Mouse (Mus musculus) A20 (cell line): ENCODE data around the gene Ube2s.
"Not testable (repeated sequence)": the region's sequence is repeated elsewhere in the genome, so short reads cannot be mapped to it uniquely, and the experiment has no call there.

Source experiments
- DNase-seq: peaks from one replicate; pipeline ENCODE4 v3.0.0-alpha.2; 2011; ENCODE audit warnings: low read depth, low spot score

Ube2s gene

GRCm38 (mm10) chr7:4821690-4822089 is 9.3 kb upstream of the Ube2s start:
- no peak for DNase-seq

GRCm38 (mm10) chr7:4820925-4821324 is 8.5 kb upstream of the Ube2s start:
- DNase-seq: not testable (repeated sequence)

GRCm38 (mm10) chr7:4816559-4816958 is 4.2 kb upstream of the Ube2s start:
- no peak for DNase-seq

GRCm38 (mm10) chr7:4813105-4813791 is 858 bp upstream of the Ube2s start:
- peak; percentile 64 for DNase-seq

GRCm38 (mm10) chr7:4811842-4812302 is 518 bp downstream of the Ube2s start:
- no peak for DNase-seq

- DNase-seq: not testable (repeated sequence)
Observed at GRCm38 (mm10) chr7:4811131-4811530, 1.3 kb downstream of the Ube2s start.

- DNase-seq: peak; percentile 66
Observed at GRCm38 (mm10) chr7:4806716-4807115, 5.7 kb downstream of the Ube2s start.

GRCm38 (mm10) chr7:4802247-4802646 is 10.1 kb downstream of the Ube2s start:
- no peak for DNase-seq

- peak; percentile 59 for DNase-seq
Observed at GRCm38 (mm10) chr7:4795767-4796433, 16.5 kb downstream of the Ube2s start.

GRCm38 (mm10) chr7:4794631-4795168 is 17.7 kb downstream of the Ube2s start:
- no peak for DNase-seq

GRCm38 (mm10) chr7:4793674-4794073 is 18.7 kb downstream of the Ube2s start:
- DNase-seq: no peak

GRCm38 (mm10) chr7:4793248-4793647 is 19.1 kb downstream of the Ube2s start:
- DNase-seq: not testable (repeated sequence)

- DNase-seq: peak; percentile 97
Observed at GRCm38 (mm10) chr7:4792278-4793212, 19.8 kb downstream of the Ube2s start, which contains the start of gene Rpl28. Gene Rpl28, plus strand, starts transcription at chr7:4792874.

- DNase-seq: peak; percentile 63
Observed at GRCm38 (mm10) chr7:4789436-4789935, 22.9 kb downstream of the Ube2s start, which contains the start of gene Tmem238. Gene Tmem238, minus strand, starts transcription at chr7:4789656.

GRCm38 (mm10) chr7:4788499-4789435 is 23.6 kb downstream of the Ube2s start:
- peak; percentile 85 for DNase-seq

- no peak for DNase-seq
Observed at GRCm38 (mm10) chr7:4783667-4784268, 28.6 kb downstream of the Ube2s start.

- DNase-seq: no peak
Observed at GRCm38 (mm10) chr7:4782759-4783158, 29.6 kb downstream of the Ube2s start, which contains the start of the genes Il11 and Tmem190. Gene Il11, minus strand, starts transcription at chr7:4782859. Gene Tmem190, plus strand, starts transcription at chr7:4782937.

- no peak for DNase-seq
Observed at GRCm38 (mm10) chr7:4782130-4782529, 30.3 kb downstream of the Ube2s start.

GRCm38 (mm10) chr7:4779921-4780320 is 32.5 kb downstream of the Ube2s start:
- no peak for DNase-seq
